13 mouse cellular contexts compared by ENCODE assay signal in the genomic region with DNA sequence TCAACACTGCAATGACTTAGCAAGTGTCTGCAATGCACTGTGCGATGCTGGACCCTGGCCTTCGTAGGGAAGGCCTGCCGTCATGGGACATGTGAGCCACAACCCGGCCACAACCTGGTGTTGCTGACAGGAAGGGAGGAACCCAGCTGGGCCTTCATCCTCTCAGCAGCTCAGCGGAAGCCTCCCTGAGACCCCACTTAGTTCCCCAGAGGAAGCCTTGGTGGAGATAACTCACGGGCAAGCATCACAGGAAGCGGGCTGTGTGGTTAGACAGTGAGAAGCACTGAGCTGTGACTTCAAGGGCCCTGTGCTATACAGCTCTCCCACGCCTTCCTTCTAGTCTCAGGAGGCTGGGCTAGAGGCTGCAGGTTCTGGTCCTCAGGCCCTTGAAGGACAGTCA. TPM values are rescaled to one million over a fixed set of nuclear protein-coding genes. Genes with fewer than 3 reads are reported as not detected.
A peak's percentile ranks its signal among the peaks of the same experiment; 100 is the strongest.
DNase-seq lines count a peak whose midpoint lies in the region; ATAC-seq and TF ChIP-seq lines count a peak whose summit lies in the region.
"Had no signal": no experiment of that assay in that cellular context is flagged by ENCODE, and none has a peak within 500 bp of the region (broad histone marks: within the 10 kb centered on the region; RNA-seq: fewer than 3 reads in every experiment).

No protein-coding gene starts in this region.

- peak; percentile 44; the same call in 1 of the 2 replicates for ATAC-seq in heart, postnatal 0 days (ENCODE audit: insufficient read depth, low read depth)
- peak; percentile 88 to 92 for ATAC-seq in hematopoietic stem cell, adult 5-6 weeks (replicated peaks in 1 of 2; ENCODE audit: insufficient read depth in 1 of 2, low FRiP score in 2 of 2, low TSS enrichment in 1 of 2, low read depth in 1 of 2, poor library complexity in 2 of 2, severe bottlenecking in 2 of 2)
- ATAC-seq in monocyte, adult 5-6 weeks (replicated peaks; ENCODE audit: insufficient number of reproducible peaks, low FRiP score, low TSS enrichment, poor library complexity, severe bottlenecking), result peak; percentile 78
- ATAC-seq in hindbrain, embryonic 11.5 days (ENCODE audit: low FRiP score), result no peak

- peaks cover 12% of the 10 kb centered on the region for H3K27me3 ChIP-seq in heart, postnatal 0 days (ENCODE audit: control insufficient read depth, insufficient read depth, low read length)
- H3K27me3 ChIP-seq in hindbrain, embryonic 11.5 days (ENCODE audit: control insufficient read depth, insufficient read depth, low read length), result no peaks in the 10 kb centered on the region

- no peak for TF ChIP-seq EP300 in heart, postnatal 0 days (IDR thresholded peaks at IDR 0.05; ENCODE audit: low read depth)

- no peak overlapping the region for H3K4me3 ChIP-seq in heart, postnatal 0 days (ENCODE audit: low read depth, low read length)
- no peak overlapping the region for H3K4me3 ChIP-seq in hindbrain, embryonic 11.5 days (ENCODE audit: low read depth, low read length)
- H3K4me3 ChIP-seq: midbrain, embryonic 10.5 days had no signal

- 42% methylated on average over 8 of the region's 8 CpGs for WGBS in heart, postnatal 0 days
- WGBS in hindbrain, embryonic 11.5 days, result 65% methylated on average over 8 of the region's 8 CpGs

- intact Hi-C loops in heart, postnatal 36 days (cut with DNase I), result no loop called here

- 0 out of 2 replicates have a peak overlapping the region, but pooled peaks have one; percentile 3 for H3K27ac ChIP-seq in heart, postnatal 0 days (ENCODE audit: low read depth)
- H3K27ac ChIP-seq in hindbrain, embryonic 11.5 days (ENCODE audit: low read depth, low read length), result no peak overlapping the region
- H3K27ac ChIP-seq: midbrain, embryonic 10.5 days had no signal

- no peaks in the 10 kb centered on the region for H3K4me1 ChIP-seq in heart, postnatal 0 days (ENCODE audit: control insufficient read depth, insufficient read depth)
- H3K4me1 ChIP-seq in hindbrain, embryonic 11.5 days (replicated peaks; ENCODE audit: control insufficient read depth, insufficient read depth, low read length), result no peaks in the 10 kb centered on the region; the same call in 1 of the 2 replicates

- no peak overlapping the region for H3K4me2 ChIP-seq in heart, postnatal 0 days (ENCODE audit: low read depth, low read length)
- H3K4me2 ChIP-seq in hindbrain, embryonic 11.5 days (replicated peaks; ENCODE audit: low read depth, low read length), result no peak overlapping the region

- TF ChIP-seq CTCF in heart, postnatal 0 days (IDR thresholded peaks at IDR 0.05; ENCODE audit: low read depth), result no peak

- DNase-seq in heart, postnatal 0 days (ENCODE audit: low spot score), result no peak
- DNase-seq in heart, postnatal 36 days, result no peak
- peak; percentile 79 to 86 for DNase-seq in thymus, postnatal 10 days (ENCODE audit: low spot score in 2 of 2)
- no peak for DNase-seq in adrenal gland, adult 2 months
- no peak for DNase-seq in cerebellum, postnatal 4 days (ENCODE audit: low spot score in 2 of 2)
- no peak for DNase-seq in hindbrain, embryonic 11.5 days (ENCODE audit: low spot score)
- DNase-seq: adrenal gland, postnatal 25 days; heart, postnatal 4 days; layer of hippocampus, postnatal 36 days; right cerebral cortex, adult 18-20 months had no signal

- no peaks in the 10 kb centered on the region for H3K36me3 ChIP-seq in heart, postnatal 0 days (replicated peaks; ENCODE audit: control insufficient read depth, insufficient read depth, low read length)
- no peaks in the 10 kb centered on the region for H3K36me3 ChIP-seq in hindbrain, embryonic 11.5 days (ENCODE audit: control insufficient read depth, insufficient read depth, low read length)
- H3K36me3 ChIP-seq: midbrain, embryonic 10.5 days had no signal

- H3K9me3 ChIP-seq in heart, postnatal 0 days (replicated peaks; ENCODE audit: control insufficient read depth, low read length), result no peaks in the 10 kb centered on the region
- no peaks in the 10 kb centered on the region for H3K9me3 ChIP-seq in hindbrain, embryonic 11.5 days (ENCODE audit: control insufficient read depth, low read length)
- H3K9me3 ChIP-seq: midbrain, embryonic 10.5 days had no signal

- H3K9ac ChIP-seq in heart, postnatal 0 days (replicated peaks; ENCODE audit: low read depth, low read length), result no peak overlapping the region
- no peak overlapping the region for H3K9ac ChIP-seq in hindbrain, embryonic 11.5 days (ENCODE audit: low read depth, low read length)

RNA-seq across cellular contexts. Expression of gene Cela1, which starts 18.5 kb away (rescaled TPM):
- total RNA-seq in heart, postnatal 0 days (2014; rRNA removed; ENCODE audit: low replicate concordance), result 0.85 TPM in 1 of 2 replicates, not detected in the other
- polyA plus RNA-seq in heart, postnatal 0 days (2015; fragmentation: Nextera tagmentation; extraction: Ambion mirVana), result 1.6 and 1.8 TPM in 2 replicates
- total RNA-seq in heart, postnatal 36 days (2021), result under 1 TPM in 1 of 2 experiments, not detected in 1; 0.98 TPM
- 4.8 and 14.2 TPM in 2 replicates for total RNA-seq in hematopoietic stem cell, adult 5-6 weeks (2017)
- 0.64 to 4.9 TPM (median 2.6 TPM) in 3 replicates for total RNA-seq in monocyte, adult 5-6 weeks (2017)
- total RNA-seq in adrenal gland, adult 2 months (2021), result 10 to 100 TPM; 54.0 to 86.4 TPM
- 83.5 and 83.8 TPM in 2 replicates for polyA plus RNA-seq in adrenal gland, adult 2 months (2012; rRNA removed)
- 0.99 and 1.7 TPM in 2 replicates for polyA plus RNA-seq in hindbrain, embryonic 11.5 days (2014; fragmentation: Nextera tagmentation; extraction: Ambion mirVana)
- total RNA-seq: heart, postnatal 4 days had no signal

RNA-seq across cellular contexts. Expression of gene Galnt6, which starts 22.9 kb away (rescaled TPM):
- total RNA-seq in heart, postnatal 0 days (2014; rRNA removed; ENCODE audit: low replicate concordance), result 0.92 and 2.1 TPM in 2 replicates
- polyA plus RNA-seq in heart, postnatal 0 days (2015; fragmentation: Nextera tagmentation; extraction: Ambion mirVana), result 0.43 and 0.46 TPM in 2 replicates
- under 1 TPM; 0.72 to 0.98 TPM for total RNA-seq in heart, postnatal 36 days (2021)
- 40.8 and 56.5 TPM in 2 replicates for total RNA-seq in hematopoietic stem cell, adult 5-6 weeks (2017)
- total RNA-seq in monocyte, adult 5-6 weeks (2017), result 43.8 to 60.6 TPM (median 51.3 TPM) in 3 replicates
- total RNA-seq in adrenal gland, adult 2 months (2021), result 1 to 10 TPM; 5.1 to 7.6 TPM
- polyA plus RNA-seq in adrenal gland, adult 2 months (2012; rRNA removed), result 1.2 and 1.3 TPM in 2 replicates
- 0.14 and 0.15 TPM in 2 replicates for polyA plus RNA-seq in hindbrain, embryonic 11.5 days (2014; fragmentation: Nextera tagmentation; extraction: Ambion mirVana)

RNA-seq across cellular contexts. Expression of gene Bin2, which starts 36.9 kb away (rescaled TPM):
- total RNA-seq in heart, postnatal 0 days (2014; rRNA removed; ENCODE audit: low replicate concordance), result 0.42 TPM in 1 of 2 replicates, not detected in the other
- 0.56 and 0.68 TPM in 2 replicates for polyA plus RNA-seq in heart, postnatal 0 days (2015; fragmentation: Nextera tagmentation; extraction: Ambion mirVana)
- 1 to 10 TPM; 1.6 TPM for total RNA-seq in heart, postnatal 36 days (2021)
- total RNA-seq in hematopoietic stem cell, adult 5-6 weeks (2017), result 213 and 221 TPM in 2 replicates
- total RNA-seq in monocyte, adult 5-6 weeks (2017), result 579 to 859 TPM (median 610 TPM) in 3 replicates
- 1 to 10 TPM; 3.1 to 4.2 TPM for total RNA-seq in adrenal gland, adult 2 months (2021)
- 2.8 and 3.7 TPM in 2 replicates for polyA plus RNA-seq in adrenal gland, adult 2 months (2012; rRNA removed)
- 4.0 and 5.5 TPM in 2 replicates for polyA plus RNA-seq in hindbrain, embryonic 11.5 days (2014; fragmentation: Nextera tagmentation; extraction: Ambion mirVana)

RNA-seq across cellular contexts. Expression of gene Slc4a8, which starts 55.3 kb away (rescaled TPM):
- total RNA-seq in heart, postnatal 0 days (2014; rRNA removed; ENCODE audit: low replicate concordance), result 0.19 and 0.50 TPM in 2 replicates
- 0.38 and 0.81 TPM in 2 replicates for polyA plus RNA-seq in heart, postnatal 0 days (2015; fragmentation: Nextera tagmentation; extraction: Ambion mirVana)
- 1 to 10 TPM; 2.3 to 2.7 TPM for total RNA-seq in heart, postnatal 36 days (2021)
- total RNA-seq in hematopoietic stem cell, adult 5-6 weeks (2017), result 1.4 and 3.6 TPM in 2 replicates
- total RNA-seq in monocyte, adult 5-6 weeks (2017), result 0.11 to 3.9 TPM (median 2.0 TPM) in 3 replicates
- 1 to 10 TPM; 5.0 to 7.5 TPM for total RNA-seq in adrenal gland, adult 2 months (2021)
- polyA plus RNA-seq in adrenal gland, adult 2 months (2012; rRNA removed), result 1.5 and 1.8 TPM in 2 replicates
- 6.6 and 9.0 TPM in 2 replicates for polyA plus RNA-seq in hindbrain, embryonic 11.5 days (2014; fragmentation: Nextera tagmentation; extraction: Ambion mirVana)

Comparison
In these comparisons a context has a peak if more than half of its experiments do, and no peak if none do; other contexts are left out.
1. DNase-seq: peak in thymus, postnatal 10 days (2 of 2); none in heart, postnatal 0 days (single experiment), heart, postnatal 36 days (0 of 2), adrenal gland, adult 2 months (single experiment), cerebellum, postnatal 4 days (0 of 2) and hindbrain, embryonic 11.5 days (single experiment).
2. RNA of gene Bin2, which starts 36.9 kb away (total RNA-seq): 579 to 859 TPM in monocyte, adult 5-6 weeks and 213 to 221 TPM in hematopoietic stem cell, adult 5-6 weeks; 3.1 to 4.2 TPM in adrenal gland, adult 2 months, 1.6 TPM in heart, postnatal 36 days and 0.42 TPM in heart, postnatal 0 days; every median in the first group is over 10 times any median in the second.